Mouse (Mus musculus) hindbrain, postnatal 0 days (tissue): Measurements from ENCODE around the gene Sft2d1. TPM values are rescaled to one million over a fixed set of nuclear protein-coding genes. Genes with fewer than 3 reads are reported as not detected.
"Not testable (repeated sequence)": the region's sequence is repeated elsewhere in the genome, so short reads cannot be mapped to it uniquely, and the experiment has no call there.

Experiments
- ATAC-seq: fragments of 200-750 bp; cut with Nextera tagmentation; 2 replicates; pipeline ENCODE4 v1.8.0; 2017; ENCODE audit warnings: mild to moderate bottlenecking, moderate TSS enrichment, moderate library complexity
- DNase-seq: peaks from one replicate; pipeline ENCODE4 v3.0.0-alpha.2; 2015; ENCODE audit warnings: low spot score
- H3K27ac ChIP-seq: fragments of 300-500 bp; sonication (generic); 2 replicates; pipeline ENCODE4 v1.5.1; 2014; ENCODE audit warnings: mild to moderate bottlenecking
- H3K27me3 ChIP-seq: fragments of 300-500 bp; sonication (generic); 2 replicates; pipeline ENCODE4 v1.6.1; 2014; ENCODE audit warnings: low read length, mixed read lengths; ENCODE audit not compliant: insufficient read depth
- H3K36me3 ChIP-seq: fragments of 300-500 bp; sonication (generic); 2 replicates; pipeline ENCODE4 v1.6.1; 2014; ENCODE audit warnings: low read length, mixed read lengths; ENCODE audit not compliant: insufficient read depth
- H3K4me1 ChIP-seq: fragments of 300-500 bp; sonication (generic); 2 replicates; pipeline ENCODE4 v1.6.1; 2014; ENCODE audit warnings: antibody characterized with exemption, low read length, mixed read lengths; ENCODE audit not compliant: insufficient read depth
- H3K4me2 ChIP-seq: fragments of 300-500 bp; sonication (generic); 2 replicates; pipeline ENCODE4 v1.6.1; 2014; ENCODE audit warnings: low read depth, mild to moderate bottlenecking, low read length, moderate library complexity, mixed read lengths
- H3K4me3 ChIP-seq: fragments of 300-500 bp; sonication (generic); 2 replicates; pipeline ENCODE4 v1.5.1; 2014; ENCODE audit warnings: low read length
- H3K9ac ChIP-seq: fragments of 300-500 bp; sonication (generic); replicated peaks from 2 replicates; pipeline ENCODE4 v1.6.1; 2014; ENCODE audit warnings: mild to moderate bottlenecking, low read length, moderate library complexity, mixed read lengths
- H3K9me3 ChIP-seq: fragments of 300-500 bp; sonication (generic); 2 replicates; pipeline ENCODE4 v1.6.1; 2016; ENCODE audit warnings: low read length, mixed read lengths
- CTCF ChIP-seq: IDR thresholded peaks from 2 replicates; pipeline ENCODE4 v1.5.1; 2016; ENCODE audit warnings: antibody characterized with exemption, control low read depth, low read depth
- WGBS: fragments of 180-500 bp; shearing (Covaris S2); extraction: QIAGEN DNeasy Blood & Tissue Kit; methylation state at CpG from one replicate; pipeline ENCODE4 v1.1.7; 2014; 5-methylcytosine and 5-hydroxymethylcytosine counted together
- polyA plus RNA-seq: library from polyadenylated mRNA; unstranded; fragments of >200 nt; fragmentation: Nextera tagmentation; extraction: Ambion mirVana; gene quantifications from 2 replicates; pipeline ENCODE4 v1.2.1, GENCODE M21; 2015
- total RNA-seq: library from RNA; depleted of rRNA; stranded (reverse); fragments of >200 nt; gene quantifications from 2 replicates; pipeline ENCODE4 v1.2.3, GENCODE M21; 2014

Gene Sft2d1
- total and polyA plus RNA-seq, 2 experiments from 2014 or later, result 98.7 to 171 TPM

GRCm38 (mm10) chr17:8301515-8301914, 9.4 kb upstream of the Sft2d1 start:
- H3K4me1 ChIP-seq, result no peaks in the 10 kb centered on the region
- H3K9me3 ChIP-seq, result no peaks in the 10 kb centered on the region
- H3K4me2 ChIP-seq, result no peak overlapping the region
- no peak overlapping the region for H3K4me3 ChIP-seq
- peaks cover 18% of the 10 kb centered on the region; the same call in 1 of the 2 replicates for H3K36me3 ChIP-seq
- DNase-seq, result no peak
- no peak overlapping the region for H3K9ac ChIP-seq
- no peak; the same call in 1 of the 2 replicates for TF ChIP-seq CTCF
- ATAC-seq, result no peak
- 88% methylated on average over 4 of the region's 4 CpGs for WGBS
- no peak overlapping the region for H3K27ac ChIP-seq
- H3K27me3 ChIP-seq, result no peaks in the 10 kb centered on the region

GRCm38 (mm10) chr17:8302772-8303438, 8.0 kb upstream of the Sft2d1 start:
- no peaks in the 10 kb centered on the region for H3K27me3 ChIP-seq
- H3K36me3 ChIP-seq, result peaks cover 14% of the 10 kb centered on the region; the same call in 1 of the 2 replicates
- no peak for DNase-seq
- no peak overlapping the region for H3K4me3 ChIP-seq
- H3K9me3 ChIP-seq, result no peaks in the 10 kb centered on the region
- no peak for TF ChIP-seq CTCF
- no peak overlapping the region for H3K27ac ChIP-seq
- H3K9ac ChIP-seq, result no peak overlapping the region
- no peak for ATAC-seq
- 74% methylated on average over 7 of the region's 7 CpGs for WGBS
- no peak overlapping the region for H3K4me2 ChIP-seq
- H3K4me1 ChIP-seq, result no peaks in the 10 kb centered on the region

- 70% methylated on average over 5 of the region's 5 CpGs for WGBS
Measured at GRCm38 (mm10) chr17:8303671-8304070, 7.2 kb upstream of the Sft2d1 start.

GRCm38 (mm10) chr17:8305801-8306200, 5.1 kb upstream of the Sft2d1 start:
- Histone ChIP-seq H3K4me2 (no peak overlapping the region), H3K9ac (no peak overlapping the region), H3K9me3 (no peaks in the 10 kb centered on the region), H3K4me1 (no peaks in the 10 kb centered on the region), H3K27me3 (no peaks in the 10 kb centered on the region), H3K27ac (no peak overlapping the region), H3K36me3 (no peaks in the 10 kb centered on the region), H3K4me3 (no peak overlapping the region)
- TF ChIP-seq CTCF, result peak; percentile 49
- 29% methylated on average over 3 of the region's 3 CpGs for WGBS
- no peak for DNase-seq
- peak; percentile 55; the same call in 1 of the 2 replicates for ATAC-seq

More at GRCm38 (mm10) chr17:8303671-8304070, 7.2 kb upstream of the Sft2d1 start:
- Histone ChIP-seq H3K36me3 (peaks cover 7% of the 10 kb centered on the region; the same call in 1 of the 2 replicates), H3K27ac (no peak overlapping the region), H3K4me2 (no peak overlapping the region), H3K4me1 (no peaks in the 10 kb centered on the region), H3K27me3 (no peaks in the 10 kb centered on the region), H3K4me3 (no peak overlapping the region), H3K9me3 (no peaks in the 10 kb centered on the region), H3K9ac (no peak overlapping the region)
- ATAC-seq (no peak), DNase-seq (no peak)
- no peak for TF ChIP-seq CTCF

GRCm38 (mm10) chr17:8311751-8312150, 849 bp downstream of the Sft2d1 start:
- Histone ChIP-seq H3K27ac (no peak overlapping the region), H3K4me3 (peak overlapping the region; percentile 70), H3K4me2 (peak overlapping the region; percentile 66), H3K27me3 (no peaks in the 10 kb centered on the region), H3K36me3 (no peaks in the 10 kb centered on the region), H3K9ac (peak overlapping the region; percentile 66), H3K9me3 (no peaks in the 10 kb centered on the region), H3K4me1 (peaks cover 13% of the 10 kb centered on the region)
- ATAC-seq (no peak), DNase-seq (no peak)
- whole genome bisulfite sequencing, result 41% methylated on average over 3 of the region's 3 CpGs
- no peak for TF ChIP-seq CTCF

DNA sequence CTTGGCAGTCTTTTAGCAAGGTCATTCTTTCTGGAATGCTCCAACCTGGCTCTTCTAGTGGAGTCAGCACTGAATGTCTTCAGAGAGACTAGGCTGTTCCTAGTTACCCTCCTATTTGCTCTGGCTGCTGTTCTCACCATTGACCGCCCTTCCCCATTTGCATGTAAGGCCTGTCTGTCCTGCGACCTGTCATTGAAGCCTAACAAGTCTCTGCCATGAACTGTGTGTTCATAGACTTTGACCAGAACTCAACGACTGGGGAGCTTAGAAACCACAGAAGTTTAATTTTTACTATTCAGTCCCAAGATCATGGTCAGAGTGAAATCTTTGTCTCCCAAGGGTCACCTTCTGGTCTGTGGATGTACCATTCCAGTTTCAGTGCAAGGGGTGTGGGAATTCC, 3.1 kb downstream of the Sft2d1 start:
- Histone ChIP-seq H3K9ac (no peak overlapping the region), H3K27ac (no peak overlapping the region), H3K9me3 (no peaks in the 10 kb centered on the region), H3K4me1 (peaks cover 13% of the 10 kb centered on the region), H3K4me2 (no peak overlapping the region), H3K4me3 (no peak overlapping the region), H3K36me3 (no peaks in the 10 kb centered on the region), H3K27me3 (no peaks in the 10 kb centered on the region)
- DNase-seq, result no peak
- no peak for ATAC-seq
- 91% methylated on average over 3 of the region's 3 CpGs for WGBS
- no peak for TF ChIP-seq CTCF

- H3K9ac ChIP-seq, result no peak overlapping the region
- ATAC-seq (peak; percentile 61; the same call in 1 of the 2 replicates), DNase-seq (peak; percentile 51)
- H3K9me3 ChIP-seq, result no peaks in the 10 kb centered on the region
- H3K27ac ChIP-seq, result no peak overlapping the region
- H3K36me3 ChIP-seq, result no peaks in the 10 kb centered on the region
- peak; percentile 74 for TF ChIP-seq CTCF
- H3K4me2 ChIP-seq, result no peak overlapping the region
- peaks cover 13% of the 10 kb centered on the region for H3K4me1 ChIP-seq
- no peaks in the 10 kb centered on the region for H3K27me3 ChIP-seq
- 100% methylated on average over 1 of the region's 1 CpGs for WGBS
- no peak overlapping the region for H3K4me3 ChIP-seq
Measured at GRCm38 (mm10) chr17:8316251-8316650, 5.3 kb downstream of the Sft2d1 start.

DNA sequence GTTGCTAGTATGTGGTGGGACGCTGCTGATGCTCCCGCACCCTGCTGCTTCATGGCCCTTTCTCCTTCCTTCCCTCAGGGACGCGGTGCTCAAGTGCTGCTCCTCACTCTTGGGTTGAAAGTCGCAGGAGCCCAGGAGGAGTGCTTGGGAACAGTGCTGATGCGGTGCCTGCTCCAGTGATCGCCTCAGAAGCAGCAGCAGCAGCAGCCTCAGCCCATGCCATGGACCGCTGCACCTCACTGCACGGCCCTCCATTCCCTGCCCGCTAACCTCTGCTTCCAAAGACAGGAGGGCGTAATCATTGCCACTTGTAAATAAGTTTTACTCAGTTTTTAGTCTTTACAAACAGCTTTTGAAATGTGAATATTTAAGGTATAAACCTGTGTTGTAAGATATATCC, 16.0 kb downstream of the Sft2d1 start:
- not testable (repeated sequence) for H3K9me3 ChIP-seq, H3K4me3 ChIP-seq, ATAC-seq, DNase-seq, H3K4me2 ChIP-seq, H3K4me1 ChIP-seq, H3K36me3 ChIP-seq, H3K27me3 ChIP-seq, H3K9ac ChIP-seq, H3K27ac ChIP-seq
- 75% methylated on average over 9 of the region's 11 CpGs for WGBS
